Mouse (Mus musculus): ENCODE data around the gene Npff. TPM values are rescaled to one million over a fixed set of nuclear protein-coding genes. Genes with fewer than 3 reads are reported as not detected.
A peak's percentile ranks its signal among the peaks of the same experiment; 100 is the strongest.

Gene Npff
- polyA plus RNA-seq (2016; fragmentation: Nextera tagmentation; extraction: Ambion mirVana) = 2.7 and 2.9 TPM in 2 replicates

- Histone ChIP-seq H3K4me2 (no peak within 1 kb of the TSS), H3K27me3 (no peaks in the 10 kb centered on the region), H3K36me3 (replicated peaks) (peaks cover 62% of the 10 kb centered on the region), H3K9me3 (no peaks in the 10 kb centered on the region), H3K9ac (no peak within 1 kb of the TSS), H3K4me1 (peaks cover 2% of the 10 kb centered on the region; the same call in 1 of the 2 replicates), H3K4me3 (replicated peaks) (no peak within 1 kb of the TSS), H3K27ac (no peak within 1 kb of the TSS)
- peak; percentile 32; the same call in 1 of the 2 replicates for ATAC-seq (ENCODE audit: low FRiP score)
- 2% methylated on average over 3 of the region's 3 CpGs for WGBS
Measured at GRCm38 (mm10) chr15:102524892-102525485, at the start of gene Npff. Gene Npff, minus strand, starts transcription at chr15:102524942.

GRCm38 (mm10) chr15:102572081-102572480 lies 47.3 kb upstream of the Npff start:
- H3K27ac ChIP-seq = no peak overlapping the region
- 90% methylated on average over 3 of the region's 3 CpGs for WGBS
- no peaks in the 10 kb centered on the region for H3K27me3 ChIP-seq
- H3K36me3 ChIP-seq (replicated peaks) = no peaks in the 10 kb centered on the region
- H3K4me2 ChIP-seq = no peak overlapping the region
- peaks cover 3% of the 10 kb centered on the region for H3K4me1 ChIP-seq
- no peak for ATAC-seq (ENCODE audit: low FRiP score)
- no peaks in the 10 kb centered on the region for H3K9me3 ChIP-seq
- H3K9ac ChIP-seq = no peak overlapping the region
- no peak overlapping the region for H3K4me3 ChIP-seq (replicated peaks)

- Histone ChIP-seq H3K4me2 (no peak overlapping the region), H3K36me3 (replicated peaks) (0 out of 2 replicates have a peak, but pooled peaks cover 3% of the 10 kb centered on the region), H3K9ac (no peak overlapping the region), H3K27ac (no peak overlapping the region), H3K9me3 (no peaks in the 10 kb centered on the region), H3K4me3 (replicated peaks) (no peak overlapping the region), H3K27me3 (no peaks in the 10 kb centered on the region), H3K4me1 (no peaks in the 10 kb centered on the region)
- ATAC-seq (ENCODE audit: low FRiP score) = no peak
- WGBS = 93% methylated on average over 2 of the region's 2 CpGs
Measured at GRCm38 (mm10) chr15:102567849-102568248, 43.1 kb upstream of the Npff start.

- Histone ChIP-seq H3K9ac (no peak overlapping the region), H3K4me1 (no peaks in the 10 kb centered on the region), H3K4me3 (replicated peaks) (no peak overlapping the region), H3K4me2 (no peak overlapping the region), H3K27ac (no peak overlapping the region), H3K36me3 (replicated peaks) (0 out of 2 replicates have a peak, but pooled peaks cover 6% of the 10 kb centered on the region), H3K9me3 (no peaks in the 10 kb centered on the region), H3K27me3 (no peaks in the 10 kb centered on the region)
- 78% methylated on average over 5 of the region's 5 CpGs for WGBS
- no peak for ATAC-seq (ENCODE audit: low FRiP score)
Measured at GRCm38 (mm10) chr15:102563681-102564080, 38.9 kb upstream of the Npff start.

GRCm38 (mm10) chr15:102563061-102563460 lies 38.3 kb upstream of the Npff start:
- ATAC-seq (ENCODE audit: low FRiP score) = no peak
- 87% methylated on average over 3 of the region's 3 CpGs for WGBS
- Histone ChIP-seq H3K9me3 (no peaks in the 10 kb centered on the region), H3K4me1 (no peaks in the 10 kb centered on the region), H3K9ac (no peak overlapping the region), H3K36me3 (replicated peaks) (0 out of 2 replicates have a peak, but pooled peaks cover 6% of the 10 kb centered on the region), H3K27me3 (no peaks in the 10 kb centered on the region), H3K27ac (no peak overlapping the region), H3K4me3 (replicated peaks) (no peak overlapping the region), H3K4me2 (no peak overlapping the region)

- no peak overlapping the region for H3K4me3 ChIP-seq (replicated peaks)
- H3K4me2 ChIP-seq = no peak overlapping the region
- no peak for ATAC-seq (ENCODE audit: low FRiP score)
- no peaks in the 10 kb centered on the region for H3K27me3 ChIP-seq
- H3K4me1 ChIP-seq = no peaks in the 10 kb centered on the region
- no peak overlapping the region for H3K27ac ChIP-seq
- H3K9ac ChIP-seq = no peak overlapping the region
- 0 out of 2 replicates have a peak, but pooled peaks cover 6% of the 10 kb centered on the region for H3K36me3 ChIP-seq (replicated peaks)
- 90% methylated on average over 1 of the region's 1 CpGs for WGBS
- no peaks in the 10 kb centered on the region for H3K9me3 ChIP-seq
Measured at GRCm38 (mm10) chr15:102562491-102562890, 37.7 kb upstream of the Npff start.

GRCm38 (mm10) chr15:102557580-102557979 lies 32.8 kb upstream of the Npff start:
- H3K9me3 ChIP-seq = no peaks in the 10 kb centered on the region
- H3K27ac ChIP-seq = no peak overlapping the region
- H3K4me1 ChIP-seq = no peaks in the 10 kb centered on the region
- H3K4me2 ChIP-seq = no peak overlapping the region
- H3K36me3 ChIP-seq (replicated peaks) = peaks cover 27% of the 10 kb centered on the region
- ATAC-seq (ENCODE audit: low FRiP score) = no peak
- H3K27me3 ChIP-seq = no peaks in the 10 kb centered on the region
- no peak overlapping the region for H3K9ac ChIP-seq
- H3K4me3 ChIP-seq (replicated peaks) = no peak overlapping the region

GRCm38 (mm10) chr15:102555581-102555980 lies 30.8 kb upstream of the Npff start:
- Histone ChIP-seq H3K9ac (no peak overlapping the region), H3K27me3 (no peaks in the 10 kb centered on the region), H3K4me2 (no peak overlapping the region), H3K9me3 (no peaks in the 10 kb centered on the region), H3K4me3 (replicated peaks) (no peak overlapping the region), H3K27ac (no peak overlapping the region), H3K4me1 (no peaks in the 10 kb centered on the region), H3K36me3 (replicated peaks) (peaks cover 44% of the 10 kb centered on the region)
- ATAC-seq (ENCODE audit: low FRiP score) = no peak
- 96% methylated on average over 1 of the region's 1 CpGs for WGBS

GRCm38 (mm10) chr15:102552599-102552998 lies 27.9 kb upstream of the Npff start:
- Histone ChIP-seq H3K4me3 (replicated peaks) (no peak overlapping the region), H3K9ac (no peak overlapping the region), H3K36me3 (replicated peaks) (peaks cover 45% of the 10 kb centered on the region), H3K9me3 (no peaks in the 10 kb centered on the region), H3K4me1 (no peaks in the 10 kb centered on the region), H3K4me2 (no peak overlapping the region), H3K27ac (no peak overlapping the region), H3K27me3 (no peaks in the 10 kb centered on the region)
- no peak for ATAC-seq (ENCODE audit: low FRiP score)
- WGBS = 95% methylated on average over 5 of the region's 5 CpGs

- WGBS = 94% methylated on average over 3 of the region's 3 CpGs
- 0 out of 2 replicates have a peak overlapping the region, but pooled peaks have one; percentile 66 for H3K27ac ChIP-seq
- no peaks in the 10 kb centered on the region for H3K27me3 ChIP-seq
- H3K9ac ChIP-seq = no peak overlapping the region
- H3K36me3 ChIP-seq (replicated peaks) = peaks cover 42% of the 10 kb centered on the region
- no peaks in the 10 kb centered on the region for H3K9me3 ChIP-seq
- H3K4me3 ChIP-seq (replicated peaks) = no peak overlapping the region
- H3K4me2 ChIP-seq = no peak overlapping the region
- H3K4me1 ChIP-seq = no peaks in the 10 kb centered on the region
- ATAC-seq (ENCODE audit: low FRiP score) = no peak
Measured at GRCm38 (mm10) chr15:102547478-102547877, 22.7 kb upstream of the Npff start.

- peak overlapping the region; percentile 66 for H3K27ac ChIP-seq
- no peak for ATAC-seq (ENCODE audit: low FRiP score)
Measured at GRCm38 (mm10) chr15:102546677-102547427, 22.1 kb upstream of the Npff start.

GRCm38 (mm10) chr15:102546246-102546645 lies 21.5 kb upstream of the Npff start:
- no peaks in the 10 kb centered on the region for H3K27me3 ChIP-seq
- no peak for ATAC-seq (ENCODE audit: low FRiP score)
- H3K27ac ChIP-seq = peak overlapping the region; percentile 66; the same call in 1 of the 2 replicates
- H3K4me3 ChIP-seq (replicated peaks) = no peak overlapping the region
- no peaks in the 10 kb centered on the region for H3K4me1 ChIP-seq
- peaks cover 36% of the 10 kb centered on the region for H3K36me3 ChIP-seq (replicated peaks)
- no peak overlapping the region for H3K4me2 ChIP-seq
- 93% methylated on average over 3 of the region's 3 CpGs for WGBS
- no peaks in the 10 kb centered on the region for H3K9me3 ChIP-seq
- no peak overlapping the region for H3K9ac ChIP-seq

More at GRCm38 (mm10) chr15:102546677-102547427, 22.1 kb upstream of the Npff start:
- Histone ChIP-seq H3K4me2 (no peak overlapping the region), H3K36me3 (replicated peaks) (peaks cover 41% of the 10 kb centered on the region), H3K9me3 (no peaks in the 10 kb centered on the region), H3K4me1 (no peaks in the 10 kb centered on the region), H3K27me3 (no peaks in the 10 kb centered on the region), H3K9ac (no peak overlapping the region), H3K4me3 (replicated peaks) (no peak overlapping the region)
- 83% methylated on average over 3 of the region's 3 CpGs for WGBS

Measured in forebrain, embryonic 12.5 days (tissue).